Mouse (Mus musculus) forebrain, postnatal 0 days (tissue): ENCODE measurements around the gene Zmynd11. TPM values are rescaled to one million over a fixed set of nuclear protein-coding genes. Genes with fewer than 3 reads are reported as not detected.
A peak's percentile ranks its signal among the peaks of the same experiment; 100 is the strongest.

Experiments used
- ATAC-seq: fragments of 200-750 bp; cut with Nextera tagmentation; 2 replicates; pipeline ENCODE4 v1.8.0; 2017; ENCODE audit warnings: mild to moderate bottlenecking, moderate library complexity
- DNase-seq: peaks from one replicate; pipeline ENCODE4 v3.0.0-alpha.2; 2015
- H3K27ac ChIP-seq: fragments of 300-500 bp; sonication (generic); 2 replicates; pipeline ENCODE4 v1.5.1; 2014; ENCODE audit warnings: low read depth, mild to moderate bottlenecking, antibody characterized with exemption, low read length, moderate library complexity, mixed read lengths
- H3K27me3 ChIP-seq: fragments of 300-500 bp; sonication (generic); 2 replicates; pipeline ENCODE4 v1.6.1; 2014; ENCODE audit warnings: mild to moderate bottlenecking, low read length, mixed read lengths; ENCODE audit not compliant: insufficient read depth
- H3K36me3 ChIP-seq: fragments of 300-500 bp; sonication (generic); 2 replicates; pipeline ENCODE4 v1.6.1; 2014; ENCODE audit warnings: mild to moderate bottlenecking, moderate library complexity; ENCODE audit not compliant: insufficient read depth
- H3K4me1 ChIP-seq: fragments of 300-500 bp; sonication (generic); 2 replicates; pipeline ENCODE4 v1.6.1; 2014; ENCODE audit warnings: antibody characterized with exemption; ENCODE audit not compliant: insufficient read depth
- H3K4me2 ChIP-seq: fragments of 300-500 bp; sonication (generic); 2 replicates; pipeline ENCODE4 v1.6.1; 2014; ENCODE audit warnings: low read depth, mild to moderate bottlenecking, moderate library complexity
- H3K4me3 ChIP-seq: fragments of 300-500 bp; sonication (generic); 2 replicates; pipeline ENCODE4 v1.5.1; 2014; ENCODE audit warnings: low read depth, low read length, mixed read lengths
- H3K9ac ChIP-seq: fragments of 300-500 bp; sonication (generic); 2 replicates; pipeline ENCODE4 v1.6.1; 2014; ENCODE audit warnings: mild to moderate bottlenecking
- H3K9me3 ChIP-seq: fragments of 300-500 bp; sonication (generic); 2 replicates; pipeline ENCODE4 v1.6.1; 2016; ENCODE audit warnings: low read length
- CTCF ChIP-seq: sonication (generic); IDR thresholded peaks from 2 replicates; pipeline ENCODE4 v1.5.1; 2016; ENCODE audit warnings: antibody characterized with exemption, control low read depth, low read depth
- WGBS: fragments of 180-500 bp; shearing (Covaris S2); extraction: QIAGEN DNeasy Blood & Tissue Kit; methylation state at CpG from one replicate; pipeline ENCODE4 v1.1.7; 2014; 5-methylcytosine and 5-hydroxymethylcytosine counted together
- polyA plus RNA-seq: library from polyadenylated mRNA; unstranded; fragments of >200 nt; fragmentation: Nextera tagmentation; extraction: Ambion mirVana; gene quantifications from 2 replicates; pipeline ENCODE4 v1.2.1, GENCODE M21; 2015
- total RNA-seq: library from RNA; depleted of rRNA; stranded (reverse); fragments of >200 nt; gene quantifications from 2 replicates; pipeline ENCODE4 v1.2.3, GENCODE M21; 2014

Zmynd11 gene
- total and polyA plus RNA-seq, 2 experiments from 2014 or later = 157 to 237 TPM

GRCm38 (mm10) chr13:9684153-9684923, 80.8 kb downstream of the Zmynd11 start:
- ATAC-seq (peak; percentile 38; the same call in 1 of the 2 replicates), DNase-seq (peak; percentile 16)
- Histone ChIP-seq H3K9me3 (no peaks in the 10 kb centered on the region), H3K36me3 (peaks cover 59% of the 10 kb centered on the region), H3K9ac (no peak overlapping the region), H3K4me1 (no peaks in the 10 kb centered on the region), H3K4me3 (no peak overlapping the region), H3K27ac (no peak overlapping the region), H3K4me2 (no peak overlapping the region), H3K27me3 (no peaks in the 10 kb centered on the region)
- WGBS = 79% methylated on average over 11 of the region's 11 CpGs
- TF ChIP-seq CTCF = no peak

DNA sequence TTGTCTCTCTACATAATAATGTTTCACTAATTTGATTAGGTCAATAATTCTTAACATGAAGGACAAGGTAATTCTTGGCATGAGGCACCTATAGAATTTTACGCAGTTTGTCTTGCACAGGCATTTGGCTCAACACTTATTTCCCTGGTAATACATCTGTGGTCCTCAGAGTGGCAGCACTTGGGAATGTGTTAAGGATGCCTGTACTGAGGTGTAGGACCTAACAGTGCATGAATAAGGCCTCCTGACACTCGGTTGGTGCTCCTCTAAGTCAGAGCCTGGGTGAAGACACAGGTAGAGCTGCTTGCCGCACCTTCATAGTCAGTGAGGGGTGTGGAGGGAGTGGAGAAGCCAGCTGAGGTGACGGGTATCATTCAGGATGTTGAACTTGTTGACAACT, 81.8 kb downstream of the Zmynd11 start:
- Histone ChIP-seq H3K27me3 (no peaks in the 10 kb centered on the region), H3K9ac (no peak overlapping the region), H3K4me2 (no peak overlapping the region), H3K36me3 (peaks cover 49% of the 10 kb centered on the region), H3K9me3 (no peaks in the 10 kb centered on the region), H3K4me3 (no peak overlapping the region), H3K4me1 (no peaks in the 10 kb centered on the region), H3K27ac (no peak overlapping the region)
- DNase-seq = peak; percentile 20
- 88% methylated on average over 4 of the region's 4 CpGs for WGBS
- TF ChIP-seq CTCF = peak; percentile 49
- ATAC-seq = peak; percentile 36

- Histone ChIP-seq H3K27ac (no peak overlapping the region), H3K9me3 (no peaks in the 10 kb centered on the region), H3K27me3 (no peaks in the 10 kb centered on the region), H3K4me1 (no peaks in the 10 kb centered on the region), H3K36me3 (peaks cover 31% of the 10 kb centered on the region; the same call in 1 of the 2 replicates), H3K9ac (no peak overlapping the region), H3K4me2 (no peak overlapping the region), H3K4me3 (no peak overlapping the region)
- no peak for ATAC-seq
- no peak for DNase-seq
- TF ChIP-seq CTCF = no peak
- 97% methylated on average over 3 of the region's 3 CpGs for WGBS
These were observed 83.6 kb downstream of the Zmynd11 start for GRCm38 (mm10) chr13:9681492-9681891.

GRCm38 (mm10) chr13:9674126-9674525, 91.0 kb downstream of the Zmynd11 start:
- H3K4me3 ChIP-seq = no peak overlapping the region
- H3K27me3 ChIP-seq = no peaks in the 10 kb centered on the region
- peaks cover 4% of the 10 kb centered on the region for H3K36me3 ChIP-seq
- 100% methylated on average over 1 of the region's 1 CpGs for WGBS
- no peak overlapping the region for H3K27ac ChIP-seq
- DNase-seq (no peak), ATAC-seq (no peak)
- H3K4me2 ChIP-seq = no peak overlapping the region
- H3K4me1 ChIP-seq = no peaks in the 10 kb centered on the region
- TF ChIP-seq CTCF = no peak
- H3K9me3 ChIP-seq = 0 out of 2 replicates have a peak, but pooled peaks cover 4% of the 10 kb centered on the region
- H3K9ac ChIP-seq = no peak overlapping the region

- H3K4me3 ChIP-seq = no peak overlapping the region
- TF ChIP-seq CTCF = no peak
- 89% methylated on average over 5 of the region's 5 CpGs for WGBS
- H3K9ac ChIP-seq = no peak overlapping the region
- no peak for DNase-seq
- H3K27ac ChIP-seq = no peak overlapping the region
- H3K4me2 ChIP-seq = no peak overlapping the region
- H3K9me3 ChIP-seq = no peaks in the 10 kb centered on the region
- H3K27me3 ChIP-seq = no peaks in the 10 kb centered on the region
- no peaks in the 10 kb centered on the region for H3K4me1 ChIP-seq
- no peak for ATAC-seq
- H3K36me3 ChIP-seq = peaks cover 4% of the 10 kb centered on the region
These were observed 95.9 kb downstream of the Zmynd11 start for GRCm38 (mm10) chr13:9669246-9669645.

DNA sequence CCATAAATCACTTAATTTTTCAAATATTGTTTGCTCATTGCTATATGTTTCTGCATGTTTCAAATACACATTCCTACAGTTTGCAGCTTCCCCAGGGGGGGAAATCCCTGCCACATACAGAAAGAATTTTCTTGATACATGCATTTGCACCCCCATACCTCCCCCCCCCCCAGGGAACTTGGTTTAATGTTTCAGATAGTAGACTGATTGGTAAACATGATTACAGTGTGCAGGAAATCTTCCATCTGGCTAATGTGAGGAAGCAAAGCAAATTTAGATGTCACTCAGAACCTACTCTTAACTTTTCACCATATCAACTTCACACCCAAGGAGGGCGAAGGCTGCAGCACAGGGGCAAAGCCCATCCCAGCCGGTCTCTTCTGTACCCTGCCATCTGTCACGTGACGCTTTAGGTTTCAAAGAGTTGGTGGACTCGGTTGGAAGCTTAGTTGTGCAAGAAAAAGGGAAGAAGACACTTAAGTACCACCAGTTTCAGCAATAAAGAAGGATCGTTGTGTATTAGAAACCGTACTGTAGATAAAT, 97.1 kb downstream of the Zmynd11 start:
- DNase-seq = no peak
- Histone ChIP-seq H3K9ac (no peak overlapping the region), H3K9me3 (no peaks in the 10 kb centered on the region), H3K4me3 (no peak overlapping the region), H3K4me1 (no peaks in the 10 kb centered on the region), H3K27ac (no peak overlapping the region), H3K27me3 (no peaks in the 10 kb centered on the region), H3K36me3 (peaks cover 3% of the 10 kb centered on the region), H3K4me2 (no peak overlapping the region)
- WGBS = 83% methylated on average over 7 of the region's 7 CpGs
- TF ChIP-seq CTCF = no peak
- ATAC-seq = no peak

DNA sequence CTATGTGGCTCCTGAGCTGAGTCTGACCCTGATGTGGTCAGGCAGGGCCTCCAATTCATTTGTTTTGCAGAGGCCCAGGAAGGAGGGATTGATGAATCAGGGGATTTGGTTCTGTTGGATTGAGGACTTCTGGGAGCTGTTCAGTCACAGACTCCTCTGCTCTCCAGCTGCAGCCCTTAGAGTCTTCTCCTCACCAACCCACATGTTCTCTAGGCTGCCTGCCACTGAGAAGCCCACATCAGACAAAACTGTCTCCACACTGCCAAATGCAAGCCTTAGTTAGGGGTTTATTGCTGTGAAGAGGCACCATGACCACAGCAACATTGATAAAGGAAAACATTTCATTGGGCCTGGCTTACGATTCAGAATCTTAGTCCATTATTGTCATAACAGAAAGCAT, 101.5 kb downstream of the Zmynd11 start:
- WGBS = 90% methylated on average over 1 of the region's 1 CpGs
- H3K4me2 ChIP-seq = no peak overlapping the region
- no peak for TF ChIP-seq CTCF

More for the DNA sequence above, 101.5 kb downstream of the Zmynd11 start:
- no peaks in the 10 kb centered on the region for H3K9me3 ChIP-seq
- ATAC-seq (no peak), DNase-seq (no peak)
- H3K36me3 ChIP-seq = peaks cover 38% of the 10 kb centered on the region
- no peak overlapping the region for H3K27ac ChIP-seq
- no peaks in the 10 kb centered on the region for H3K27me3 ChIP-seq
- H3K9ac ChIP-seq = no peak overlapping the region
- H3K4me1 ChIP-seq = no peaks in the 10 kb centered on the region
- no peak overlapping the region for H3K4me3 ChIP-seq
